Mouse (Mus musculus): ENCODE measurements around the gene Scnn1b. TPM values are rescaled to one million over a fixed set of nuclear protein-coding genes. Genes with fewer than 3 reads are reported as not detected.

Scnn1b gene
- polyA plus RNA-seq, 1 experiment from 2014 or later: not detected

DNA sequence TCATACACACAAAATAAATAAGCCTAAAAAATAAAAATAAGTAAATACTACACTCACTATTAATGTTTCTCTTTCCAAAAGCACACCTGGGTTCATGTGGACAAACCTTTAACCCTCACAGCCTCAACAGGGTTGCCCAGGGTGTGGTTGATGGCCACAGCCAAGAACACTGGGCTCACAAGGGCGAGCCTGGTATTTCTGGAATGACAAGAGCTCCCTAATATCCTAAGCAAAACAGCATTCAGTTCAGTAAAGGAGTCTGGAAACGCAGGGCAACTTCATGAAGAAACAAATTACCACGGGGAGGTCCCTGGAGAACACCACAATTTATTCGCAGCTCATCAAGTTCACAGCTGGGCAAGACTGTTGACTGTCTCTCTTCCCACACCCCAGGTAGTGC lies 82.7 kb downstream of the Scnn1b start:
- WGBS: 63% methylated on average over 4 of the region's 4 CpGs
- Histone ChIP-seq H3K36me3 (peaks cover 39% of the 10 kb centered on the region), H3K4me1 (replicated peaks) (peaks cover 6% of the 10 kb centered on the region; the same call in 1 of the 2 replicates), H3K4me2 (no peak overlapping the region), H3K9ac (no peak overlapping the region), H3K9me3 (no peaks in the 10 kb centered on the region), H3K27ac (no peak overlapping the region), H3K27me3 (no peaks in the 10 kb centered on the region), H3K4me3 (no peak overlapping the region)
- ATAC-seq (ENCODE audit: low FRiP score): no peak

DNA sequence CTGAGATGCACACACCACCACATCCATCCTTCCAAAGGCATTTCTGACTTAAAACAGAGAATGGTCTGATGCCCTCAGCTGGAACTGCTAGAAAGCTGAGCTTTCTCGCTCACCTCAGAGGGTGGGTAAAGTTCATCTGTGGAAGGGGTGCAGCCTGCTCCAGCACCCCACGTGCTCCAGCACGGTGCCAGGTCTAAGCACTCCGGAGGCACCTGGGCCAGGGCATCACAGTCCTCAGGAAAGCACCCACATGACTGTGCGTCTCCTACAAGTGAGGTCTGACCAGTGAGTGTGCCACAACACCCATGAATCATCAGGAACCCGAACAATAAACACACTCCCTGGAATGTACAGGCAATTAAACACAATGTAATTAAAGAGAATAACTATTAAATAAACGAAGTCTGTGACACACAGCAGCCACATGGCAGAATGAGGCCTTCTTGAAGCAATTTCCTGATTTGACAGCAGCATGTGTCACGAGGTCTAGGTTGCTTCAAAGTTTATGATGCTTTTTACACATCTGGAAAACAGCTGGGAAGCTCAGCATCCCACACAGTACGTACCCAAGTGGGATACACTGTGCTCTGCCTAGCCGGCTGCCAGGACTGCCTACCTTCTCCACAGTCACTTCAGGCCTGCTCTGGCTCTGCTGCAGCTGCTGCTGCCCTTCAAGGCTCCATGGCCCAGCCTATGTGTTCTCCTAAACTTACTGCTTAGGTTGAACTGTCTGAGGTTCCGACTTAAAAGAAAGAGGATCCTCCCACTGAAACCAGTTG lies 90.2 kb downstream of the Scnn1b start:
- Histone ChIP-seq H3K27me3 (no peaks in the 10 kb centered on the region), H3K9ac (no peak overlapping the region), H3K27ac (no peak overlapping the region), H3K4me2 (no peak overlapping the region), H3K36me3 (peaks cover 37% of the 10 kb centered on the region), H3K4me3 (no peak overlapping the region), H3K4me1 (replicated peaks) (no peaks in the 10 kb centered on the region), H3K9me3 (no peaks in the 10 kb centered on the region)
- 93% methylated on average over 11 of the region's 11 CpGs for WGBS
- no peak for ATAC-seq (ENCODE audit: low FRiP score)

DNA sequence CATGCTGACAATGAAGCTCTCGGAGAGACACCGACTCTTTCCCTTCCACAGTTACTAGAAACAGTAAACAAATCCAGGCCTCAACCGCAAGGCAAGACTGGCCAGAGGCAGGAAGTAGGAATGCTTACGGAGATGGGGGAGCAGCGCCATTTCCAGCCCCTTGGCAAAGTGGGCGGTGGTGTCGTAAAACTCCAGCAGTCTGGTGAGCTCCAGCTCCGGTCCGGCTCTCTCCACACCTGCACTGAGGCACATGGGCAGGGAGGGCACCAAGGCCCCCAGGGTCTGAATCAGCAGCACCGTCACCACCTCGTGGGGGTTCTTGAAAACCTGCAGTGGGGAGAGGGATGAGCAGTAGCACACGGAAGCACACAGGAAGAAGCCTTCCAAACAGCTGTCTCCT lies 91.0 kb downstream of the Scnn1b start:
- H3K4me2 ChIP-seq: no peak overlapping the region

DNA sequence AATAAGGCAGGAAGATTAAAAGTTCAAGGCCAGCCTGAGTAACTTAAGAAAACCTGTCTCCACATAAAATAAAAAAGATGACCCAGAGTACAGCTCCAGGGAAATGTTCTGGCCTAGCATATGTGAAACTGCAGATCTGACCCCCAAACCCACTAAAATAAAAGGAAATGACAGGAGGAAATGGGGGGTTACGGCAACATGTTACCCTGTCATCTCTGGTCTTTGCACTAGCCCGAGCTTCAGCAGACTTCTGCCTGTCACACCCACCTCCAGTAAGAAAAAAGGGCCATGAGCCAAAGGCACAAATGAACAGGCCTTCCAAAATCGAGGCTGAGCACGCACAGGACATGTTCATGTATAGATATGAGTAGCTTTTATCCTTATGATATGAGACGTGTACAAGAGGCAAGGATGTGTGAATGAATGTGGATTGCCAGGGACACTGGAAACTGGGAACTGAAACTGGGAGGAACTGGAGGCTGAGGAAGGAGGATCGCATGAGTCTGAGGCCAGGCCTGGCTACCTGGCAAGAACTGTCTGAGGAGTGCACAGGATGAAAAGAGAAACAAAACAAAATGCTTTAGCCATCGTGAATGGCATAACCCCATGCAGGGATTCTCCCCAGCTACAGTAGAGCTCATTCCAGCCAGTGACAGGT lies 97.2 kb downstream of the Scnn1b start:
- Histone ChIP-seq H3K9me3 (no peaks in the 10 kb centered on the region), H3K4me2 (no peak overlapping the region), H3K36me3 (peaks cover 40% of the 10 kb centered on the region), H3K27me3 (no peaks in the 10 kb centered on the region), H3K27ac (no peak overlapping the region), H3K4me1 (replicated peaks) (no peaks in the 10 kb centered on the region), H3K9ac (no peak overlapping the region), H3K4me3 (no peak overlapping the region)
- ATAC-seq (ENCODE audit: low FRiP score): no peak
- 87% methylated on average over 7 of the region's 7 CpGs for WGBS

More for the DNA sequence above, 91.0 kb downstream of the Scnn1b start:
- H3K9ac ChIP-seq: no peak overlapping the region
- no peak overlapping the region for H3K27ac ChIP-seq
- H3K9me3 ChIP-seq: no peaks in the 10 kb centered on the region
- H3K4me1 ChIP-seq (replicated peaks): no peaks in the 10 kb centered on the region
- 84% methylated on average over 12 of the region's 12 CpGs for WGBS
- H3K4me3 ChIP-seq: no peak overlapping the region
- peaks cover 36% of the 10 kb centered on the region for H3K36me3 ChIP-seq
- ATAC-seq (ENCODE audit: low FRiP score): no peak
- H3K27me3 ChIP-seq: no peaks in the 10 kb centered on the region

DNA sequence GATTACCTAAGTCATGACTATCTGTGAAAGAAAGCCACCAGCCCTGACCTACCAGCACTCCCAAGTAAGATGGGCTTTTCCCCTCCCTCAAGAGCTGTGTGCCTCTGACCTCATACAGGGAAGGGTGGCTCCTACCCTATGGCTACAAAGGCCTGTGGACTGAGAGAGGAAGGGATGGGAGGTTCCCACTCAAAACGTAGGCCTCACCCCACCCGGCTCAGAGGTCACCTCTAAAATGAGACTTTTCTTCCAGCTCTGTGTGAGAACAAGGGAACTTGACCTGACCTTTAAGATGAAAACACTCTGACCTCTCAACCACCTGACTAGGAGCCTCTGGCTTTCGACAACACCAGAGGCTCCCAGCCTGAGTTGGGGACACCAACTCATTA lies 97.7 kb downstream of the Scnn1b start:
- no peak overlapping the region for H3K27ac ChIP-seq
- no peaks in the 10 kb centered on the region for H3K9me3 ChIP-seq
- 85% methylated on average over 3 of the region's 3 CpGs for WGBS
- H3K4me1 ChIP-seq (replicated peaks): no peaks in the 10 kb centered on the region
- H3K36me3 ChIP-seq: peaks cover 40% of the 10 kb centered on the region
- ATAC-seq (ENCODE audit: low FRiP score): no peak
- no peak overlapping the region for H3K4me3 ChIP-seq
- H3K9ac ChIP-seq: no peak overlapping the region
- no peak overlapping the region for H3K4me2 ChIP-seq
- H3K27me3 ChIP-seq: no peaks in the 10 kb centered on the region

DNA sequence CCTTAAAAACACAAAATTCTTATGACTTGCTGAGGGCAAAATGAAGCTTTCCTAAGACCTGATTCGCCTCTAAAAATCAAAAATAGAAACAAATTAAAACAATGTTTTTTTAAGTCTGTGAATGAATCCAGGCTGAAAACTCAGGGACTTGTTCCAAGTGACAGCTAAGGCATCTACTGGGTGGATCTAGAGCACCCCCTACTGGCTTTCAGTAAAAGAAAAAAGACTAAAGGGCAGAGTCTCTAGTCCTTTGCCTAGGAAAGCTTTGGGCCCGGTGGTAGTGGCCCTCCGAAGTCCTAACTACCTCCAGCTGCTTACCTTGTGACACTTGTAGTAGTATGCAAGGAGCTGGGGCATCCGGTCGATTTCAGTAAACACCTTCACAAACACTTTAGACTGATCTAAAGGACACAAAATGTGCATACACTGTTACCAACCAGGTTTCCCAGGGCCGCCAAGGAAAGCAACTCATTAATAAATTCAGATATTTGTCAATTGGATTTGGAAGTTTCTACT lies 99.1 kb downstream of the Scnn1b start:
- no peak overlapping the region for H3K9ac ChIP-seq
- no peak overlapping the region for H3K27ac ChIP-seq
- H3K4me2 ChIP-seq: no peak overlapping the region
- H3K4me1 ChIP-seq (replicated peaks): no peaks in the 10 kb centered on the region
- peaks cover 47% of the 10 kb centered on the region for H3K36me3 ChIP-seq
- H3K27me3 ChIP-seq: no peaks in the 10 kb centered on the region
- no peak for ATAC-seq (ENCODE audit: low FRiP score)
- WGBS: 71% methylated on average over 6 of the region's 6 CpGs
- H3K4me3 ChIP-seq: no peak overlapping the region
- H3K9me3 ChIP-seq: no peaks in the 10 kb centered on the region

DNA sequence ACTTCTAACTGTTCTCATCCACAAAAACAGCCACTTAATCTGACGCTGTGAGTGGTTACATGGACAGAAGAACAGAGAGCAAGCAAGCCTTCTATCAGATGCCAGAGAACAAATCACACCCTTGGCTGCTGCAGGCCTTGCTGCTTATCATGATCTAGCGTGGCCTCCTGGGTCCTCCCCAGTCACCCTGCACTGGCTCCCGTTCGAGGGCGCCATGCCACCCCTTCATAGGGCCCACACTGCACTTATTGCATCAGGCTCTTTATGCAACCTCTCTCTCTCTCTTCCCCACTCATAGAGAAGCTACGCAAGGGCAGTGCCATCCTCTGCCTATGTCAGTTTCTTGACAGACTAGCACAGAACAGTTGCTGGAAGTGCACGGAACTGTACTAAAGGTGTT lies 101.3 kb downstream of the Scnn1b start:
- no peak overlapping the region for H3K27ac ChIP-seq
- no peak overlapping the region for H3K9ac ChIP-seq
- peaks cover 53% of the 10 kb centered on the region for H3K36me3 ChIP-seq
- no peaks in the 10 kb centered on the region for H3K4me1 ChIP-seq (replicated peaks)
- H3K4me2 ChIP-seq: no peak overlapping the region
- H3K9me3 ChIP-seq: no peaks in the 10 kb centered on the region
- H3K4me3 ChIP-seq: no peak overlapping the region
- H3K27me3 ChIP-seq: no peaks in the 10 kb centered on the region
- WGBS: 93% methylated on average over 7 of the region's 7 CpGs
- ATAC-seq (ENCODE audit: low FRiP score): no peak

Other genes with a start within 250 kb of the Scnn1b start
- 3.0 and 3.2 TPM in 2 replicates for gene Usp31, start 157.8 kb upstream of the Scnn1b start, polyA plus RNA-seq (2015; fragmentation: Nextera tagmentation; extraction: Ambion mirVana)
- gene Scnn1g, start 130.6 kb upstream of the Scnn1b start, polyA plus RNA-seq (2015; fragmentation: Nextera tagmentation; extraction: Ambion mirVana): not detected in 2 replicates
- gene Cog7, start 116.7 kb downstream of the Scnn1b start, polyA plus RNA-seq (2015; fragmentation: Nextera tagmentation; extraction: Ambion mirVana): 22.5 and 23.0 TPM in 2 replicates
- gene Gga2, start 156.2 kb downstream of the Scnn1b start, polyA plus RNA-seq (2015; fragmentation: Nextera tagmentation; extraction: Ambion mirVana): 54.9 and 57.3 TPM in 2 replicates
- gene Ubfd1, start 202.1 kb downstream of the Scnn1b start, polyA plus RNA-seq (2015; fragmentation: Nextera tagmentation; extraction: Ambion mirVana): 72.1 and 72.4 TPM in 2 replicates
- 10.2 and 10.4 TPM in 2 replicates for gene Ears2, start 202.2 kb downstream of the Scnn1b start, polyA plus RNA-seq (2015; fragmentation: Nextera tagmentation; extraction: Ambion mirVana)
- 626 and 638 TPM in 2 replicates for gene Ndufab1, start 236.8 kb downstream of the Scnn1b start, polyA plus RNA-seq (2015; fragmentation: Nextera tagmentation; extraction: Ambion mirVana)